Mouse (Mus musculus) lung, embryonic 14.5 days (tissue): ENCODE data around the gene Isy1. TPM values are rescaled to one million over a fixed set of nuclear protein-coding genes. Genes with fewer than 3 reads are reported as not detected.

ENCODE experiments used
- ATAC-seq: fragments of 200-750 bp; cut with Nextera tagmentation; 2 replicates; pipeline ENCODE4 v1.8.0; 2017; ENCODE audit warnings: mild to moderate bottlenecking, moderate TSS enrichment, moderate library complexity; ENCODE audit not compliant: insufficient read depth
- DNase-seq: peaks from one replicate; pipeline ENCODE4 v3.0.0-alpha.2; 2015
- H3K27ac ChIP-seq: fragments of 300-500 bp; sonication (generic); 2 replicates; pipeline ENCODE4 v1.5.1; 2014; ENCODE audit warnings: low read depth, mild to moderate bottlenecking, moderate library complexity
- H3K27me3 ChIP-seq: fragments of 300-500 bp; sonication (generic); 2 replicates; pipeline ENCODE4 v1.6.1; 2014; ENCODE audit warnings: low read length, control low read depth; ENCODE audit not compliant: insufficient read depth
- H3K36me3 ChIP-seq: fragments of 300-500 bp; sonication (generic); 2 replicates; pipeline ENCODE4 v1.6.1; 2014; ENCODE audit warnings: control low read depth; ENCODE audit not compliant: insufficient read depth
- H3K4me1 ChIP-seq: fragments of 300-500 bp; sonication (generic); 2 replicates; pipeline ENCODE4 v1.6.1; 2014; ENCODE audit warnings: antibody characterized with exemption, control low read depth; ENCODE audit not compliant: insufficient read depth
- H3K4me2 ChIP-seq: fragments of 300-500 bp; sonication (generic); 2 replicates; pipeline ENCODE4 v1.6.1; 2014; ENCODE audit warnings: mild to moderate bottlenecking
- H3K4me3 ChIP-seq: fragments of 300-500 bp; sonication (generic); 2 replicates; pipeline ENCODE4 v1.5.1; 2014; ENCODE audit warnings: low read depth, low read length
- H3K9ac ChIP-seq: fragments of 300-500 bp; sonication (generic); 2 replicates; pipeline ENCODE4 v1.6.1; 2014
- H3K9me3 ChIP-seq: fragments of 300-500 bp; sonication (generic); 2 replicates; pipeline ENCODE4 v1.6.1; 2016; ENCODE audit warnings: low read depth, low read length, control low read depth
- CTCF ChIP-seq: IDR thresholded peaks from 2 replicates; pipeline ENCODE4 v1.5.1; 2016; ENCODE audit warnings: antibody characterized with exemption, low read depth
- WGBS: fragments of 180-500 bp; shearing (Covaris S2); extraction: QIAGEN DNeasy Blood & Tissue Kit; methylation state at CpG from one replicate; pipeline ENCODE4 v1.1.7; 2014; 5-methylcytosine and 5-hydroxymethylcytosine counted together
- polyA plus RNA-seq: library from polyadenylated mRNA; unstranded; fragments of >200 nt; fragmentation: Nextera tagmentation; extraction: Ambion mirVana; gene quantifications from 2 replicates; pipeline ENCODE4 v1.2.1, GENCODE M21; 2014

Isy1 gene
- polyA plus RNA-seq, 1 experiment from 2014 or later: 50.8 TPM

GRCm38 (mm10) chr6:87793821-87794510, 44.6 kb downstream of the Isy1 start:
- Histone ChIP-seq H3K36me3 (peaks cover 24% of the 10 kb centered on the region), H3K9ac (no peak overlapping the region), H3K27ac (no peak overlapping the region), H3K4me3 (no peak overlapping the region), H3K4me1 (peaks cover 7% of the 10 kb centered on the region; the same call in 1 of the 2 replicates), H3K4me2 (no peak overlapping the region), H3K27me3 (no peaks in the 10 kb centered on the region), H3K9me3 (no peaks in the 10 kb centered on the region)
- DNase-seq: no peak
- TF ChIP-seq CTCF: no peak
- whole genome bisulfite sequencing: 89% methylated on average over 10 of the region's 10 CpGs
- no peak for ATAC-seq

- Histone ChIP-seq H3K4me2 (no peak overlapping the region), H3K4me1 (peaks cover 7% of the 10 kb centered on the region; the same call in 1 of the 2 replicates), H3K36me3 (peaks cover 24% of the 10 kb centered on the region), H3K4me3 (no peak overlapping the region), H3K9ac (no peak overlapping the region), H3K27ac (no peak overlapping the region), H3K9me3 (no peaks in the 10 kb centered on the region), H3K27me3 (no peaks in the 10 kb centered on the region)
- 94% methylated on average over 5 of the region's 5 CpGs for WGBS
- no peak for ATAC-seq
- no peak for TF ChIP-seq CTCF
- no peak for DNase-seq
Observed at GRCm38 (mm10) chr6:87791826-87792225, 46.8 kb downstream of the Isy1 start.

- Histone ChIP-seq H3K4me1 (peaks cover 7% of the 10 kb centered on the region; the same call in 1 of the 2 replicates), H3K4me2 (no peak overlapping the region), H3K9ac (no peak overlapping the region), H3K4me3 (no peak overlapping the region), H3K27me3 (no peaks in the 10 kb centered on the region), H3K36me3 (peaks cover 24% of the 10 kb centered on the region), H3K27ac (no peak overlapping the region; the same call in 1 of the 2 replicates), H3K9me3 (no peaks in the 10 kb centered on the region)
- no peak for DNase-seq
- peak; percentile 62 for ATAC-seq
- TF ChIP-seq CTCF: no peak
- 70% methylated on average over 7 of the region's 7 CpGs for WGBS
Observed at GRCm38 (mm10) chr6:87790779-87791480, 47.7 kb downstream of the Isy1 start.

- no peak overlapping the region for H3K4me3 ChIP-seq
- WGBS: 86% methylated on average over 6 of the region's 6 CpGs
- no peaks in the 10 kb centered on the region for H3K27me3 ChIP-seq
- H3K36me3 ChIP-seq: peaks cover 24% of the 10 kb centered on the region
- peaks cover 7% of the 10 kb centered on the region; the same call in 1 of the 2 replicates for H3K4me1 ChIP-seq
- ATAC-seq: no peak
- no peaks in the 10 kb centered on the region for H3K9me3 ChIP-seq
- H3K4me2 ChIP-seq: no peak overlapping the region
- no peak overlapping the region for H3K9ac ChIP-seq
- DNase-seq: no peak
- no peak for TF ChIP-seq CTCF
- H3K27ac ChIP-seq: no peak overlapping the region
Observed at GRCm38 (mm10) chr6:87789791-87790190, 48.8 kb downstream of the Isy1 start.

- Histone ChIP-seq H3K9ac (no peak overlapping the region), H3K36me3 (peaks cover 24% of the 10 kb centered on the region), H3K4me2 (no peak overlapping the region), H3K9me3 (no peaks in the 10 kb centered on the region), H3K4me3 (no peak overlapping the region), H3K27ac (peak overlapping the region; percentile 10), H3K27me3 (no peaks in the 10 kb centered on the region), H3K4me1 (peaks cover 7% of the 10 kb centered on the region; the same call in 1 of the 2 replicates)
- 33% methylated on average over 5 of the region's 5 CpGs for WGBS
- DNase-seq: peak; percentile 70
- no peak for TF ChIP-seq CTCF
- ATAC-seq: peak; percentile 47; the same call in 1 of the 2 replicates
Observed at GRCm38 (mm10) chr6:87788896-87789587, 49.6 kb downstream of the Isy1 start.

GRCm38 (mm10) chr6:87788266-87788895, 50.2 kb downstream of the Isy1 start:
- H3K9me3 ChIP-seq: no peaks in the 10 kb centered on the region
- no peak for ATAC-seq
- H3K4me1 ChIP-seq: peaks cover 7% of the 10 kb centered on the region; the same call in 1 of the 2 replicates
- TF ChIP-seq CTCF: no peak
- H3K9ac ChIP-seq: no peak overlapping the region
- no peaks in the 10 kb centered on the region for H3K27me3 ChIP-seq
- no peak overlapping the region for H3K4me3 ChIP-seq
- no peak for DNase-seq
- 81% methylated on average over 9 of the region's 9 CpGs for WGBS
- H3K27ac ChIP-seq: no peak overlapping the region
- no peak overlapping the region for H3K4me2 ChIP-seq
- H3K36me3 ChIP-seq: peaks cover 18% of the 10 kb centered on the region
